Mouse (Mus musculus) forebrain, embryonic 13.5 days (tissue): ENCODE results near the gene Ccdc15. TPM values are rescaled to one million over a fixed set of nuclear protein-coding genes. Genes with fewer than 3 reads are reported as not detected.

Experiments
- polyA plus RNA-seq: library from polyadenylated mRNA; unstranded; fragments of >200 nt; fragmentation: Nextera tagmentation; extraction: Ambion mirVana; gene quantifications from 2 replicates; pipeline ENCODE4 v1.2.1, GENCODE M21; 2015

Ccdc15 gene
- polyA plus RNA-seq, 1 experiment from 2014 or later = 9.5 TPM

Other genes with a start within 250 kb of the Ccdc15 start
- gene Pknox2, start 201.0 kb downstream of the Ccdc15 start, polyA plus RNA-seq = 18.7 and 23.4 TPM in 2 replicates
- gene Tmem218, start 140.2 kb downstream of the Ccdc15 start, polyA plus RNA-seq = 12.6 and 13.0 TPM in 2 replicates
- gene Slc37a2, start 92.7 kb downstream of the Ccdc15 start, polyA plus RNA-seq = 0.99 and 1.2 TPM in 2 replicates
- gene Hepacam, start 18.9 kb upstream of the Ccdc15 start, polyA plus RNA-seq = 0.44 and 0.49 TPM in 2 replicates
- 3.1 and 4.2 TPM in 2 replicates for gene Robo4, start 53.5 kb upstream of the Ccdc15 start, polyA plus RNA-seq
- gene Robo3, start 84.8 kb upstream of the Ccdc15 start, polyA plus RNA-seq = 7.1 and 9.3 TPM in 2 replicates
- 32.3 and 38.1 TPM in 2 replicates for gene Msantd2, start 140.9 kb upstream of the Ccdc15 start, polyA plus RNA-seq
- gene Esam, start 179.6 kb upstream of the Ccdc15 start, polyA plus RNA-seq = 29.7 and 31.5 TPM in 2 replicates
- 0.26 and 0.42 TPM in 2 replicates for gene Vsig2, start 190.8 kb upstream of the Ccdc15 start, polyA plus RNA-seq
- 2.0 and 4.5 TPM in 2 replicates for gene Nrgn, start 204.5 kb upstream of the Ccdc15 start, polyA plus RNA-seq
- 7.0 and 8.3 TPM in 2 replicates for gene Siae, start 207.3 kb upstream of the Ccdc15 start, polyA plus RNA-seq